Mouse (Mus musculus): ENCODE results near the gene Olfr49.

Olfr49 gene

DNA sequence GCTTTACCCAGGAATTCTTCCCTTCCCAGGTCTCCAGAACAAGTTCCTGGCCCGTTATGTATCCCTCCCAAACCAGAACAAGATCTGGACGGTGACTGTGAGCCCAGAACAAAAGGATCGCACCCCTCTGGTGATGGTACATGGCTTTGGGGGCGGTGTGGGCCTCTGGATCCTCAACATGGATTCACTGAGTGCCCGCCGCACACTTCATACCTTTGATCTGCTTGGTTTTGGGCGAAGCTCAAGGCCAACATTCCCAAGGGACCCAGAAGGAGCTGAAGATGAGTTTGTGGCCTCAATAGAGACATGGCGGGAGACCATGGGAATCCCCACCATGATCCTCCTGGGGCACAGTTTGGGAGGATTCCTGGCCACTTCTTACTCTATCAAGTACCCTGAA lies 22.1 kb downstream of the Olfr49 start:
- DNase-seq (ENCODE audit: low spot score in 2 of 2) = peak in 1 of 2 experiments; percentile 51

DNA sequence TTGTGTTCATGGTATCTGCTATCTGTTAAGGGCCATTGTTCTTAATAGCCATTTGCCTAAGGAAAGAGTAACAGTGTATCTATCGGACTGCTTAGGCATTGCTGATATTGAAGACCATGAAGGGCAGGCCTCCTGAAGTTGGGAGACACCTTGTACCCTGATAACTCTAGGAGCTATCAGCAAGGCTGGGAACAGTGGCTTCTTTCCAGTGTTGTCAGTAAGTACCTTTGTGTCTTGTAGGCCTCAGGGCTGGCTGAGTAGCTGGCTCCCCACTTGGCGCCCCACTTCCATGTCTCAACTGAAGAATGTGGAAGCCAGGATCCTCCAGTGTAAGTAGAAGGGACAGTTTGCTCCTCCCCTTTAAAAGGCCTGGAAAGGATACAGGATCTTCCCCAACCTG lies 23.4 kb downstream of the Olfr49 start:
- DNase-seq (ENCODE audit: low spot score in 2 of 2) = peak in 1 of 2 experiments; percentile 51

DNA sequence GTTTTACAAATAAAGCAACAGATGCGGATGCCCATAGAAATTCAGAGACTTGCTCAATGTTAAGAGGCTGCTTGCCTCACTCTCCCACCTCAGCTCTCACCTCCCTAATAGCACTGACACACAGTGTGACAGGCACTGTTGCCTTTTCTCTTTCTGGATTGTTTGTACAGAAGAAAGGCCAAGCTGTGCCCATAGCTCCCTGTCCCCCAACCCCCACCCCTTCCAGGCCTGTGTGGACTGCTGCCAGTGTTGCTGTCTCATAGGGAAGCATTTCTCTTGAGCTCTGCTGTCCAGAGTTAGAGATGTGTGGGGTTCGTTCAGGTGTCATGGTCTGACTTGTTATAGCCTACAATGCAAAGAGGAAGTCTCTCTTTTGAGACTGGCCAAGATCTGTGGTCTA lies 24.5 kb downstream of the Olfr49 start:
- DNase-seq (ENCODE audit: low spot score in 2 of 2) = peak in 1 of 2 experiments; percentile 58

GRCm38 (mm10) chr14:54259722-54260085 lies 25.0 kb downstream of the Olfr49 start:
- DNase-seq (ENCODE audit: low spot score in 2 of 2) = no peak

GRCm38 (mm10) chr14:54259003-54259721 lies 25.6 kb downstream of the Olfr49 start:
- DNase-seq (ENCODE audit: low spot score in 2 of 2) = peak; percentile 94 to 96

- peak in 1 of 2 experiments; percentile 56 for DNase-seq (ENCODE audit: low spot score in 2 of 2)
These were observed 26.5 kb downstream of the Olfr49 start for GRCm38 (mm10) chr14:54258131-54258670.

- DNase-seq (ENCODE audit: low spot score in 2 of 2) = no peak
These were observed 30.0 kb downstream of the Olfr49 start for GRCm38 (mm10) chr14:54254670-54255202.

DNA sequence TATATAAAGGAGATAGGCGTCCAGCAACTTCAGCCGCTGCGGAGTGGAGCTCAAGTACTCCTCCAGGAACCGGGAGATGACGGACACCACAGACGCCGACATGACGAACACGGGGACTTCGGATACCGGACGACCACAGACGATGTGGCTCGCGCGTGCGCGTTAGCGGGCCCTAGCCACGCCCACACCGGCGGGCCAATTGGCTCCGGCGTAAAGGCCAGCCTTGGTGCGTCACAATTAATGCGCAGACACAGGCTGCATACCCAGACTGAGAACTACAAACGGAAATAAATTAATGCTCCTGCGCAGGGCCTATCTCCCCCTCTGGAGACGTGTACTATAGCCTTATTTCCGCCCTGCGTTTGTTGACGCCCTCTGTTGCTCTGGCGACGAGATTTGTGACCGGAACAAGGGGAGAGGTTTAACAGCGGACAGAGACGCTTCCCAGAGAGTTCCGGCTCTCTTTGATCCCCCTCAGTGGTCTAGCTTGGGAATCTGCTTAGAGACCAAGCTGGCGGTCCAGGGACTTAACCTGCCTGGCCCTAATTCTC lies 30.9 kb downstream of the Olfr49 start, which contains the start of the genes Dad1 and Abhd4:
Gene Dad1, minus strand, starts transcription at position 364 of the 551 bp plus-strand sequence.
Gene Abhd4, plus strand, starts transcription at position 448 of the 551 bp plus-strand sequence.
- DNase-seq (ENCODE audit: low spot score in 2 of 2) = peak; percentile 98

GRCm38 (mm10) chr14:54250122-54250521 lies 34.6 kb downstream of the Olfr49 start:
- DNase-seq (ENCODE audit: low spot score in 2 of 2) = no peak

DNA sequence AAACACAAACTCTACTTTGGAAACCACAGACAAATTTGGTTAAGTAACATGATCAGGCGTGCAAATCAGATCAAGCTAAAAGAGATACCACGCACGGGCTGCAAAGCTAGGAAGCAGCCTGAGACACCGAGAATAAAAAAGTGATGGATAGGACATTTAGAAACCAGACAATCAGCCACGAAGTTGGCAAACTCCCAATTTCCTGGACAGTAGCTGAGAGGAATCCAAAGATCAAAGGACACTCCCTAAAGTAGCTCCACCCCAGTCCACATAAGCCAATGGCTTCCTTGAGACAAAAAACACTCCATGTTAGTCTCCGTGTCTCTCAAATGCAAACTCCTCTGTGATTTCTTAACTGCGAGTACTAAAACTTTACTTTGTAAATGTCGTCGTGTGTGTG lies 35.4 kb downstream of the Olfr49 start:
- no peak for DNase-seq (ENCODE audit: low spot score in 2 of 2)

DNA sequence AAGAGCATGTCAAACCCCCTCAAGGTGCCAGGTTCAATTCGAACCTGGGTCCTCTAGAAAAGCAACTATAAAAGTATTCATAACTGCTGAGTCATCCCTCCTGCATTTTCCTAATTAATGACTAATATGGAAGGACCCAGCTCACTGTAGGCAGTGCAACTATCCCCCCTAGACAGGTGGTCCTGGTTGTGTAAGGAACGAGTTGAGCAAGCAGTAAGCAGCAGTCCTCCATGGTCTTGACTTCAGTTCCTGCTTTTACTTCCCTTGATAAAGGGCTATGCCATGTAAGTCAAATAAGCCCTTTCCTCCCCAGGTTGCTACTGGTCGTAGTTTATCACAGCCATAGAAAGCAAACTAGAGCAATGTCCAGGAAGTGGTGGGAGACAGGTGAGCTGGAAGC lies 38.5 kb downstream of the Olfr49 start:
- no peak for DNase-seq (ENCODE audit: low spot score in 2 of 2)

DNA sequence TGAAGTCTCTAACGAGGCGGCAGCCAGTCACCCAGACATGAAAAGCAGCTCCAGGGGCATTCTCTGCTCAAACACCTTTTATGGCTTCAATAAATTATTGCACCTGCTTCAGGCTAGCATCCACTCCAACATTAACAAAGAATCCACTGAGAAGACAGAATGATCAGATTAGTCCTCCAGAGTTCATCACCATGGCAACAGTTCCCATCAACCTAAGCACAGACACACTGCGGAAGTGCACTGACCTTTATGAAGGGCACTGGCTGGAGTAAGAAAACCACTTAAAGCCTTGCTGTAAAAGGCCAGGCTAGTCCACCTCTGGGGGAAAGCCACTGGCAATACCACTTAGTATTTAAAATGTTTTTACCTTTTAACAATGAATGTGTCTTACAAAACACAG lies 40.6 kb downstream of the Olfr49 start:
- DNase-seq (ENCODE audit: low spot score in 2 of 2) = no peak

DNA sequence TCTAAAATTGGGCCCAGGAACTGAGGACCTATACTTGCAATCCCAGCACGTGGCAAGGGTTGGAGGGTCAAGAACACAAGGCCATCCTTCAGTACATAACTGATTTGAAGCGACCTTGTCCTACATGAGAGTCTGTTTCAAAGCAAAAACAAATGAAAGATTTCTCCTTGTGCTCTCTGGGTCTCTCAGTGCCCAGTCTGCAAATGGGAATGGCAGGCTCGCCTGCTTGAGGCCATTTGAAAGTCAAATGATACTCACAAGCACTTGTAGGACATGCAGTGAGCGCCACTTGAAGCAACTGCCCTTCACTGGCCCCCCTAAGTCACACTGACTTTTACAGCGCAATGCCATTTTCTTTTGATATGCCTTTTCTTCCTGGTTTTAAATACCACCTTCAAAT lies 44.2 kb downstream of the Olfr49 start:
- DNase-seq (ENCODE audit: low spot score in 2 of 2) = no peak

- DNase-seq (ENCODE audit: low spot score in 2 of 2) = peak; percentile 84 to 95
These were observed 45.6 kb downstream of the Olfr49 start for GRCm38 (mm10) chr14:54239002-54239736.

DNA sequence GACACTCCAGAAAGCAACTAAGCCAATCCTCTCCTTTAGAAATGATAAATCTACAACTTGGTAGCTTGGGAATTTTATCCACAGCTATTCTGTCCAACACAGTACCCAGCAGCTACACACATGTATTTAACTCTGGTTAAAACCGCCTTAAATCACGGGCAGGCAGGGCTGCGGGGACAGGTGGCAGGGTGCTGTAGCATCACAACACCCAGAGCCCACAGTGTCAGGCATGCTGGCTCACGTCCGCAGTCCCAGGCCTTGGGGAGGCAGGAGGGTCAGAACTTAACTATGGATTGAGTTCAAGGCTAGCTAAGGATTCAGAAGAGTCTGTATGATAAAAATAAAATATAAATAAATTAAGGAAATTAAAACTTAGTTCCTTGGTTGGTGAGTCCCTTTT lies 47.9 kb downstream of the Olfr49 start:
- no peak for DNase-seq (ENCODE audit: low spot score in 2 of 2)

GRCm38 (mm10) chr14:54235825-54236540 lies 48.8 kb downstream of the Olfr49 start:
- no peak for DNase-seq (ENCODE audit: low spot score in 2 of 2)

DNA sequence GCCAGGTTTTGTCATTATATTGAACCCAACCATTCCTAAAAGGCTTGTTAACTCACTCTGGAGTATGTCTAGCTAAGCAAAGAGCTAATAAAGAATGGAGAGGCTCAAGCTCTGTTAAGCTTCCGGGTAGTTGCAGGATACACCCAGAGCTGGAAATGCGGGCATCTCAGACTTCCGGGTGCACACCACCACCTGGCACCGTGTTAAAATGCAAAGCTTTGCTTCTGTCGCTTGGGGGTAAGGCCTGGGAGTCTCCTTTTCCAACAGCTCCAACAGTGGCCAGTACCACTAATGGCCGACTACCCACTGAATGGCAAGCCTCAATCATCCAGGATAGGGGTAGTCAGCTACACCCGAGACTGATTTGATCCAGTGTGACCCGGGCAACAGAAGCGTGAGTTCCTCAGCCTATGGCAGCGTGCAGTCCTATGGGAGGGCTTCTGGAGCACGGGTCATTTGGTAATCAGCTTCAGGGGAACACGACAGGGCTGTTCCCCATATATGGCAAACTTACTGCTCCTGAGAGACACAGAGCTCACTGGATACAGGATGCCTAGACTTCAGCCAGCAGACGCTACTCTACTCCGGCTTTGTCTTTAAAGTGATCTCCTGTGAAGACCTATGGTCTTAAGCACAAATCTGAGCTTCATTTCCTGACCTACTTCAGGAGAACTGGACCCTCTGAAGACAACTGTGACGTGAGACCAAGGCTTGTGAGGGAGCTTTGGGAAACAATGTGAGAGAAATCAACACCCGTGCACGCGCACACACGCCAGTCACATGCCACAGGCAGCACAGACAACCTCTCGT lies 50.3 kb downstream of the Olfr49 start:
- no peak for DNase-seq (ENCODE audit: low spot score in 2 of 2)

DNA sequence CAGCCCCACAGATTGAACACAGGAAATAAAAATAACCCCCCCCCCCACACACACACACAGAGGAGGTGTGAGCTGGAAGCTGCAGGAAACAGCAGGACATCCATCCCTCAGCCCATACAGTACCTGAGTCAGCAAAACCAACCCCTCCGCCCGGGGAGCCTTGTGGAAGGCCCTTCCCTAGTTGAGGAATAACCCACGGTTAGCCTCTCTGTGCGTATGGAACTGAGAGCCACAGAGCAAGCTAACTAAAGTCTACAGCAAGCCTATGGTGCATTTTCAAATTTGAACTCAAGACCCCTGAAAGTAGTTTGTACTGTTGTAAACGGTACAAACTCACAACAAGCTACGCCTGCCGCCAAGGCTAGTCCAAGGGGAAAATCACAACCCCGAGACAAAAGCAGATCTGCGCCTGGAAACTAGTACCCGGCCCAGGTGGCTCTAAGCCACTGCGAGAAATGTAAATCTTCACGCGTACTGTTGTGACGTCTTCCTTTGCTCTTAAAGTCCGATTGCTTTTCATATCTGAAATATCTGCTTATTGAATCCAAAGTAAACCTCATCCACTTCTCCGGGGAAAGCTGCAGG lies 51.1 kb downstream of the Olfr49 start:
- no peak for DNase-seq (ENCODE audit: low spot score in 2 of 2)

DNA sequence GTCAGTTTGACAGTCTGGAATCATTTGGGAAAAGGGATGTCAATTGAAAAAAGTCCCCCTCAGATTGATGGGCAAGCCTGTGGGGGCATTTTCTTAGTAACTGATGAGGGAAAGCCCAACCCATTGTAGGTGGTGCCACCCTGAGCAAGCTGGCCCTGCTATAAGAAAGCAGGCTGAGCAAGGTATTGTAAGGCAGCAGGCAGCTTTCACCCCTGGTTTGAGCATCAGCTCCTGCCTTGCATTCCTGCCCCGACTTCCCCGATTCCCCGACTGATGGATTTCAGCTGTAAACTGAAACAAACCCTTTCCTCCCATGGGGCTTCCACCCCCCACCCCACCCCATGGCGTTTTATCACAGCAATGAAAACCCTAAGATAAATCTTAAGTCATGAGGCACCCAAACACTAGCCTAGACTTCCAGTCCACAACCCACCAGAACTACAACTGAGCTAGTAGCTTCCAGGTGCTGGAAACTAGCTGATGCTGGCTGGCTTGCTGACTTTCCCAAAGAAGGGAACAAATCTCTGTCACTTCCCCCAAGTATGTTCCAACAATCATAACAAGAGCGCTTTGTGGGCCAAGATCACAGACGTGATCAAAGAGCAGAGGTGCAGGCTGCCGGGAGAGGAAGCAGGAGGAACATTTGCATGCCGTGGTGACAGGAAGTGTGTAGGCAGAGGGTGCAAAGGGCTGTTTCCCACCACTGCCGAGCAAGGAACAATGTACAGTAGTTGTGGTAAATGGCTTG lies 51.8 kb downstream of the Olfr49 start:
- peak; percentile 62 to 77 for DNase-seq (ENCODE audit: low spot score in 2 of 2)

DNA sequence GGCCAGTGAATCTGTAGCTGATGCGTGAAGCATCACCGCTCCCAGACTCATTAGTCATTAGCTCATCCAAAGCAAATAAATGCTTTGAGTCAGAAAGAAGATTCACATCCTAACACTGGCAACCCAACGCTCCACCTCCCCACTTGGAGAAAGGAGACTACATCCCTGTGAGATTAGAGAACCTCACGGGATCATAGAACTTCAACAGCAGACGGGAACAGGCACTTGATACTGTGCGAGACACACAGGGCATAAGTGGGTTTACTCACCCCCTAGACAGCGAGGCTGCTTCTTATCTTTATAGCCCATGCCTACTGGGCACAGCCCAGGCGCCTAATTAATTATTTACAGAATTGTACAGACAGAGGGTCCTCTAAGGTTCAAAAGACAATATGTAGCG lies 52.6 kb downstream of the Olfr49 start:
- DNase-seq (ENCODE audit: low spot score in 2 of 2) = no peak
